Mouse (Mus musculus): ENCODE results near the gene Ccnl1.

- TF ChIP-seq JUND (IDR thresholded peaks at IDR 0.05; ENCODE audit: low read depth, low read length) (no peak), CTCF (IDR thresholded peaks at IDR 0.05 in 2 of 3, conservative IDR thresholded peaks at IDR 0.05 in 1 of 3; ENCODE audit: control insufficient read depth in 1 of 3, insufficient read depth in 1 of 3, low read depth in 2 of 3, low read length in 3 of 3, poor library complexity in 1 of 3, severe bottlenecking in 1 of 3) (no peak), POLR2A (IDR thresholded peaks at IDR 0.05; ENCODE audit: control insufficient read depth in 1 of 2, insufficient read depth in 1 of 2, low read depth in 1 of 2, low read length in 2 of 2, poor library complexity in 1 of 2) (no peak), UBTF (IDR thresholded peaks at IDR 0.05; ENCODE audit: borderline replicate concordance, insufficient read depth, low read depth, low read length) (no peak), POLR2AphosphoS2 (IDR thresholded peaks at IDR 0.05; ENCODE audit: low read length) (no peak), EP300 (IDR thresholded peaks at IDR 0.05; ENCODE audit: low read depth in 1 of 2, low read length in 2 of 2) (0 out of 4 replicates have a peak, but pooled peaks of 1 of the 2 experiments have one; percentile 2), TCF12 (IDR thresholded peaks at IDR 0.05; ENCODE audit: low read depth, low read length) (no peak), BHLHE40 (IDR thresholded peaks at IDR 0.05; ENCODE audit: borderline replicate concordance, low read depth, low read length) (no peak), ZNF384 (IDR thresholded peaks at IDR 0.05; ENCODE audit: low read depth, low read length) (peak; percentile 69), USF1 (IDR thresholded peaks at IDR 0.05; ENCODE audit: low read depth, low read length) (no peak), MEF2A (IDR thresholded peaks at IDR 0.05; ENCODE audit: extremely low read depth, insufficient replicate concordance, low read depth, low read length, poor library complexity, severe bottlenecking) (no peak), NRF1 (IDR thresholded peaks at IDR 0.05; ENCODE audit: insufficient read depth, low read depth, low read length, poor library complexity, severe bottlenecking) (no peak)
Measured at GRCm38 (mm10) chr3:65905281-65906169, 52.5 kb downstream of the Ccnl1 start.
